Mouse (Mus musculus) bone marrow macrophage, adult 2 months (primary cell): ENCODE results near the gene Pola2.

ENCODE experiments used
- CTCF ChIP-seq: IDR thresholded peaks from 2 replicates; pipeline ENCODE4 v1.5.1; 2012; ENCODE audit warnings: low read depth, mild to moderate bottlenecking, low read length, moderate library complexity
- POLR2A ChIP-seq: IDR thresholded peaks from 2 replicates; pipeline ENCODE4 v1.6.1; 2012; ENCODE audit warnings: mild to moderate bottlenecking, low read depth, low read length, borderline replicate concordance

DNA sequence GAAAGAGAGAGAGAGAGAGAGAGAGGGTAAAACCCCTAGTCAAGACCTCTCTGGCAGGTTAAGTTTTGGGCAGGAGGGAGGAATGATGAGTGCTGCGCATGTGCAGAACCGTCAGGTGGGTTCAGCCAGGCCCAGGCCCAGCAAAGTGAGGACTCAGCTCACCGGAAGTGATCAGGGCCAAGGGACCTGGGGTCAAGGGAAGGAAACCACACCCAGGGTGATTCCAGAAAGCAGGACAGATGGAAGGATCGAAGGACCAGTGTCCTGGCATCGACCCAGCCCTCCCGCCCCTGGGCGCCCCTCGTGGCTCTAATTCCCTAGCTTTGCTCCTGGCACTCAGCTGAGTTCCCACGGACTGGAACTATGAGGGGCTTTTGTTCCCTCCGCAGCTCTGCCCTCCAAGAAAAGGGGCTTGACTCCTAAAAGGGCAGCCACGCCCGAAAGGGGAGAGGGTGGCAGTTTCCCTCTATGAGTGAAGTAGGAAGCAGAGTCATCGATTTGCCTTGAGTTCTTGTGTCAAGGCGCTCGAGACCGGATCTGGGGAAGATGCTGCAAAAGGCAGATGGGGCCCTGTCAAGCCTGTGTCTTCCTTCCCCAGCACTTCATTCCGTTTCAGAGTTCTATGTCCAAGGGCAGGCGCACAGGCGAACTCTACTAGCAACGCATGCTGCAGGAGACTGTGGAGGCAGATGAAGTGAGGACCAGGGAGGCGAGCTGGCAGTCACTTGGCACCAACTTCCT is 26.7 kb downstream of the Pola2 start:
- TF ChIP-seq CTCF (no peak), POLR2A (no peak)
